Mouse (Mus musculus) C2C12 (cell line): ENCODE data around the gene Mybph.

Experiments
- CEBPB ChIP-seq: IDR thresholded peaks from one replicate; pipeline ENCODE4 v1.6.1; 2011; ENCODE audit warnings: low read depth, mild to moderate bottlenecking, control low read depth, moderate library complexity
- CTCF ChIP-seq: IDR thresholded peaks from one replicate; pipeline ENCODE4 v1.5.1; 2011; ENCODE audit not compliant: control insufficient read depth, insufficient read depth, insufficient read length
- MAX ChIP-seq: IDR thresholded peaks from one replicate; pipeline ENCODE4 v1.6.1; 2011; ENCODE audit warnings: mild to moderate bottlenecking, control low read depth
- MYOD1 ChIP-seq: IDR thresholded peaks from one replicate; pipeline ENCODE4 v1.6.1; 2011; ENCODE audit warnings: low read depth; ENCODE audit not compliant: control insufficient read depth, insufficient read length
- MYOG ChIP-seq: IDR thresholded peaks from one replicate; pipeline ENCODE4 v1.6.1; 2011; ENCODE audit not compliant: control insufficient read depth, insufficient read length; ENCODE audit errors: extremely low read depth
- USF1 ChIP-seq: IDR thresholded peaks from one replicate; pipeline ENCODE4 v1.6.1; 2011; ENCODE audit warnings: low read depth, mild to moderate bottlenecking, control low read depth, moderate library complexity

DNA sequence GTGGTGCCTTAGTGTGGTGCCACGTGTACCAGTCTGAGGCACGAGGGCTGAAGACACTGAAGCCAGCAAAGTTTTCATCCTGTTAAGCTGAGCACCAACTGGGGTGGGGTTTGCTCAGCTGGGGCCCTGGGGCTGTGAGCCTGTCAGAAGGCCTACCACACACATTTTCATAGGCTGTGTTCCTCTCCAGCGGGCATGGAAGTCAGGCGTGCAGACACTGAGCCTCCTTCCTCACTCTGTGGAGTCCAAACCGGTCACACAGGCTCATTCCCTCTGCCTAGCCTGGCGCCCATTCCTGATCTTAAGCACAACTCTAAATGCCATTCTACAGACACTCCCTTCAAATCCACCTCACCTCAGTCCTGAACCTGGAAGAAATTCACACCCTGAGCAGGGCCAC is 50.3 kb downstream of the Mybph start:
- TF ChIP-seq CTCF: no peak
- no peak for TF ChIP-seq MYOD1
- no peak for TF ChIP-seq USF1
- TF ChIP-seq CEBPB: no peak
- no peak for TF ChIP-seq MYOG
- no peak for TF ChIP-seq MAX
